Mouse (Mus musculus) embryonic fibroblast, embryonic 13.5 days (primary cell): ENCODE data around the gene Slc9a8.

Experiments
- CTCF ChIP-seq: IDR thresholded peaks from 2 replicates; pipeline ENCODE4 v1.5.1; 2011; ENCODE audit warnings: mild to moderate bottlenecking, control low read depth, low read length, moderate library complexity, borderline replicate concordance; ENCODE audit not compliant: insufficient read depth
- POLR2A ChIP-seq: IDR thresholded peaks from 2 replicates; pipeline ENCODE4 v1.6.1; 2011; ENCODE audit warnings: low read depth, mild to moderate bottlenecking, control low read depth, low read length, moderate library complexity

- no peak for TF ChIP-seq CTCF
- no peak for TF ChIP-seq POLR2A
Measured at GRCm38 (mm10) chr2:167474218-167474617, 52.7 kb downstream of the Slc9a8 start.
